Mouse (Mus musculus) midbrain, postnatal 0 days (tissue): ENCODE measurements around the gene Tenm4. TPM values are rescaled to one million over a fixed set of nuclear protein-coding genes. Genes with fewer than 3 reads are reported as not detected.

ENCODE experiments used
- ATAC-seq: fragments of 200-750 bp; cut with Nextera tagmentation; 2 replicates; pipeline ENCODE4 v1.8.0; 2017; ENCODE audit warnings: moderate number of reproducible peaks, mild to moderate bottlenecking, moderate TSS enrichment, moderate library complexity; ENCODE audit not compliant: low FRiP score
- DNase-seq: peaks from one replicate; pipeline ENCODE4 v3.0.0-alpha.2; 2015; ENCODE audit warnings: low spot score
- H3K27ac ChIP-seq: fragments of 300-500 bp; sonication (generic); 2 replicates; pipeline ENCODE4 v1.5.1; 2014; ENCODE audit warnings: low read depth, mild to moderate bottlenecking, low read length, mixed read lengths
- H3K27me3 ChIP-seq: fragments of 300-500 bp; sonication (generic); 2 replicates; pipeline ENCODE4 v1.6.1; 2014; ENCODE audit warnings: low read length, control low read depth, mixed read lengths; ENCODE audit not compliant: insufficient read depth
- H3K36me3 ChIP-seq: fragments of 300-500 bp; sonication (generic); 2 replicates; pipeline ENCODE4 v1.6.1; 2014; ENCODE audit warnings: low read length, control low read depth, mixed read lengths; ENCODE audit not compliant: insufficient read depth
- H3K4me1 ChIP-seq: fragments of 300-500 bp; sonication (generic); 2 replicates; pipeline ENCODE4 v1.6.1; 2014; ENCODE audit warnings: mild to moderate bottlenecking, control low read depth, antibody characterized with exemption, low read length, mixed read lengths; ENCODE audit not compliant: insufficient read depth
- H3K4me2 ChIP-seq: fragments of 300-500 bp; sonication (generic); 2 replicates; pipeline ENCODE4 v1.6.1; 2014; ENCODE audit warnings: low read depth, mild to moderate bottlenecking, low read length, mixed read lengths; ENCODE audit not compliant: poor library complexity, severe bottlenecking
- H3K4me3 ChIP-seq: fragments of 300-500 bp; sonication (generic); 2 replicates; pipeline ENCODE4 v1.5.1; 2014; ENCODE audit warnings: low read depth, mild to moderate bottlenecking, low read length, moderate library complexity
- H3K9ac ChIP-seq: fragments of 300-500 bp; sonication (generic); replicated peaks from 2 replicates; pipeline ENCODE4 v1.6.1; 2014; ENCODE audit warnings: mild to moderate bottlenecking, low read length, moderate library complexity, mixed read lengths; ENCODE audit not compliant: poor library complexity, severe bottlenecking
- H3K9me3 ChIP-seq: fragments of 300-500 bp; sonication (generic); 2 replicates; pipeline ENCODE4 v1.6.1; 2016; ENCODE audit warnings: low read length, control low read depth
- CTCF ChIP-seq: IDR thresholded peaks from 2 replicates; pipeline ENCODE4 v1.5.1; 2016; ENCODE audit warnings: antibody characterized with exemption, mild to moderate bottlenecking
- WGBS: fragments of 180-500 bp; shearing (Covaris S2); extraction: QIAGEN DNeasy Blood & Tissue Kit; methylation state at CpG from one replicate; pipeline ENCODE4 v1.1.7; 2014; 5-methylcytosine and 5-hydroxymethylcytosine counted together
- polyA plus RNA-seq: library from polyadenylated mRNA; unstranded; fragments of >200 nt; fragmentation: Nextera tagmentation; extraction: Ambion mirVana; gene quantifications from 2 replicates; pipeline ENCODE4 v1.2.1, GENCODE M21; 2015
- total RNA-seq: library from RNA; depleted of rRNA; stranded (reverse); fragments of >200 nt; gene quantifications from 2 replicates; pipeline ENCODE4 v1.2.3, GENCODE M21; 2014

Gene Tenm4
- total and polyA plus RNA-seq, 2 experiments from 2014 or later, result 35.9 to 56.0 TPM

DNA sequence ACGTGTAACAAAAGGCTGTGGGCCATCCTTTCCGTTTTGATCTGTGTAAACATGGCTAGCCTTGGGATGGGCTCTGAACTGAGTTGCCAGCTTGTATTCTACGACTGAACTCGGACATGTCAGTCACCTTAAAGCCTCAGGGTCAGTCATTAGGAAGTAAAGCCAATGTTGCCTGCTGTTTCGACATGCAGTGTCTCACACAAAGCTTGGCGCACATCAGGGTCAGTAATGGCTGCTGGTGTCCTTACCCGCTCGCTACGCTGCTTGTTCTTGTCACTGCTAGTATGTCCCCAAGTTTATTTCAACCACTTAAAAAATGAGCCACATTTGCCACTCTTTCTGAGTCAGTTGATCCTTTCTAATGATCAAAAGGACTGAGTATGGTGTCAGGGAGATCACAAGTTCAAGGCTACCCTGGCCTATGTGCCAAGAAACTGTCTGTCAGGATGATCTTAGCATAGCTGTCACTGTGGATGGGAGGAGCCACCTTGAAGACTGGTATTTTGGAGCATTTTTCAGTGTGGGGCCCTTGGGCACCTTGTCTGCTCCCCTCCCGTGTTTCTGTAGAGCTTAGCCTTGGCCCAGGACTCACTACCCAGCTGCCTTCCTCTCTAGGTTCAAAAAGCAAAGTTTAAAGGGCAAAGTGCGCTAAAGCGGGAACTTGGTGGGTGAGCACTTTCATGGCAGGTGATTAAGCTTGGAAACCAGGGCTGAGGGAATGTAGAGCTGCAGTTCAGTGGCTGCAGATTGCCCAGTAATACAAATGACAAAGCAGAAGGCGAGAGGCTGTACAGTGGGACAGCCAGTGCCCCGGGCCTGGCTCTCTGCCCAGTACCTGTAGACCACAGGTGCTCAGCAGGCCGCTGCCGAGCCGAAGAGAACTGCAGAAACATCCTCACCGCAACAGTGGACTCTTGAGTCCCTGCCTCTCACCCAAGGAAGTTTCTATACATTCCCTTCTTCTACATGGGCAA, 718.3 kb downstream of the Tenm4 start:
- ATAC-seq, result no peak
- no peak overlapping the region for H3K27ac ChIP-seq
- WGBS, result 86% methylated on average over 18 of the region's 18 CpGs

DNA sequence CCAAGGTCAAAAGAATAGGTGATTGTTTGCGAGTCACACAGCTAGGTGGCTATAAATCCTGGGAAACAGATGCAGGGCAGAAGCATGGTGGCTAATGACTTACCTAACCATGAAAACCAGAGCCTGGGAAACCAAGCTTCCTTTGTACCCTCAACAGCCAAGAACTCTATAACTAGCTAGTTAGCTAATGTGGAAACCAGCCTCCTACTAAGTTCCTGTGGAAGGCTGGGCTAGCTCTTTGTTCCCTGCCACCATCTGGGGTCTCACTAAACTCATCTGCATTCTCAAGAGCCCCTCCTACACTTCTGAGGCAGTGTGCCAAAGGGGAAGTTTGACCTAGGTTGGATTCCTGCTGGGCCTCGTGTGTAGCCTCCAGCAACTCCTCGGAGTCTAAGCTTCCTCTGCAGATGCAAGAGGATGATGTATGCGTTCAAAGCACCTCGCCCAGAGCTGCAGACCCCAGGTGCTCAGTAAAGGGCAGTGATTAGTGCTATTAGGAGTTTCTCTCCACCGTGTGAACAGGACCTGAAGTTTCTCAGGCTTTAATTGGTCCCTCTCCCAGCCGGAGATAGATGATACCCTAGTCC, 719.1 kb downstream of the Tenm4 start:
- 0 out of 2 replicates have a peak, but pooled peaks cover 3% of the 10 kb centered on the region for H3K4me1 ChIP-seq
- no peak overlapping the region for H3K27ac ChIP-seq
- H3K4me2 ChIP-seq, result no peak overlapping the region
- no peaks in the 10 kb centered on the region for H3K9me3 ChIP-seq
- WGBS, result 37% methylated on average over 7 of the region's 7 CpGs
- TF ChIP-seq CTCF, result no peak
- no peak overlapping the region for H3K9ac ChIP-seq
- no peak for ATAC-seq
- H3K4me3 ChIP-seq, result no peak overlapping the region
- H3K27me3 ChIP-seq, result no peaks in the 10 kb centered on the region
- H3K36me3 ChIP-seq, result peaks cover 17% of the 10 kb centered on the region
- no peak for DNase-seq

More for the DNA sequence above, 718.3 kb downstream of the Tenm4 start:
- Histone ChIP-seq H3K9me3 (no peaks in the 10 kb centered on the region), H3K4me3 (no peak overlapping the region), H3K27me3 (no peaks in the 10 kb centered on the region), H3K9ac (no peak overlapping the region), H3K4me1 (0 out of 2 replicates have a peak, but pooled peaks cover 3% of the 10 kb centered on the region), H3K36me3 (peaks cover 9% of the 10 kb centered on the region; the same call in 1 of the 2 replicates), H3K4me2 (no peak overlapping the region)
- TF ChIP-seq CTCF, result no peak
- no peak for DNase-seq

DNA sequence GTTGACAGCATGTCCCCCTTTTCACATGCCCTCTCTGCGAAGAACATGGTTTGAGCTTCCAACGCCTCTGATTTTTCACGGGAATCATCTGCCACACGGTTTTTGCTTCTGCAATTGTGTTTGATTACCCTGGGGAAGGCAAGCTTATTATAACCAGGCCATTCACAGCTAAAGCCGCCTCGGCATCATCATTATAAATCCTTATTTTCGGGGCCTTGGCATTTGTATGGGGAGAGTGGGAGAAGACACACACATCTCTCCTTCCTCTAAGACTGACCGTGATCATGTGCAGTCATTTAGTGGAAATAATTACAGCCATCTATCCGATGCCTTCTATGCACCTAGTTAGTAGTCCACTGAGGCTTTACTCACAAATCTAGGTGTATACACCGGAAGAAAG, 719.9 kb downstream of the Tenm4 start:
- no peak for TF ChIP-seq CTCF
- no peak for ATAC-seq

DNA sequence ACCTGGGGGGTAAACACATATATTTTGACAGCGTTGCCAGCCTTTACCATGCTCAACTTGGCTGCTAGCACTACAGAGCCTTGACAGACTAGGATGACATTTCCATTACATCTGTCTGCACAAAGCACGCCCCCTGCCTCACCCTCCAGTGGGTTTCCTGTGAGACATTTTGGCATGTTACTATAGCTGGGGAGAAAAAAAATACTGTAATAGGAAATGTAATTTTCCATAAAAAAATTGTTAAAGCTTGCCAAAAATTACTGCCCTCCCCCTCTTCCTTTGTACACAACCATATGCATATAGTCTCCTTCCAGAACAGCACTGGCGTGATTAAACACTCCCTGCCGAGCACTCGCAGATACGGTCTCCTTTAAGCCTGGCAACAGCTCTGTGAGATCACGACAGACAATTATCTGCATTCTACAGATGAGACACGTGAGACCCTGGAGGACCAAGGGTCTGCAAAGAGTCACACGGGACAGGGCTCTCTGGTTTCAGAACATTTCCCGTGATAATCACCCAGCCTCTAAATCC, 728.1 kb downstream of the Tenm4 start:
- Histone ChIP-seq H3K9ac (no peak overlapping the region), H3K36me3 (peaks cover 27% of the 10 kb centered on the region), H3K4me3 (no peak overlapping the region), H3K27ac (no peak overlapping the region), H3K27me3 (no peaks in the 10 kb centered on the region), H3K4me1 (peaks cover 8% of the 10 kb centered on the region; the same call in 1 of the 2 replicates), H3K4me2 (no peak overlapping the region), H3K9me3 (no peaks in the 10 kb centered on the region)
- 34% methylated on average over 10 of the region's 10 CpGs for WGBS
- ATAC-seq (no peak; the same call in 1 of the 2 replicates), DNase-seq (peak; percentile 44)
- TF ChIP-seq CTCF, result no peak

More for the DNA sequence above, 719.9 kb downstream of the Tenm4 start:
- peaks cover 22% of the 10 kb centered on the region for H3K36me3 ChIP-seq
- H3K9ac ChIP-seq, result no peak overlapping the region
- H3K4me2 ChIP-seq, result no peak overlapping the region
- H3K27me3 ChIP-seq, result no peaks in the 10 kb centered on the region
- DNase-seq, result peak; percentile 58
- H3K4me3 ChIP-seq, result no peak overlapping the region
- 42% methylated on average over 10 of the region's 10 CpGs for WGBS
- H3K9me3 ChIP-seq, result no peaks in the 10 kb centered on the region
- 0 out of 2 replicates have a peak, but pooled peaks cover 3% of the 10 kb centered on the region for H3K4me1 ChIP-seq
- no peak overlapping the region for H3K27ac ChIP-seq

DNA sequence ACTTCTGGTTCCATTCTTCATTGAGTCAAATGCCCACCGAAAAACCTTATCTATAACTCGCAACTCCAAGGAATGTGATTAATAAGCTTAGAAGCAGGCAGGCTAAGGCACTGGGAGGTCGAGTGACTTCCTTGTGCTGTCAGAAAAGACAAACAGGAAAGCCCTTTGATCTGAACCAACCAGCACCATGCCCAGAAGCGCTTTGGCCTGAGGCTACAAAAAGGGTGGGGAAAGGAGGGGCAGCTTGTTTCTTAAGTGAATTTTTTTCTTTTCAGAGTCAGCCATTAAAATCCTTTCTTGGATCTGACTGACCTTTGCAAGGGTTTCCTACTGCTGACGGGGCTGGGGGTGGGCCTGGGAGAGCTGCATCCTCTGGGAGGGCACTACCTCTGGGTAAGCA, 731.1 kb downstream of the Tenm4 start:
- no peak for DNase-seq
- H3K9ac ChIP-seq, result no peak overlapping the region
- no peaks in the 10 kb centered on the region for H3K27me3 ChIP-seq
- WGBS, result 54% methylated on average over 5 of the region's 5 CpGs
- no peak overlapping the region for H3K4me3 ChIP-seq
- no peak for TF ChIP-seq CTCF
- no peak overlapping the region for H3K27ac ChIP-seq
- no peak overlapping the region for H3K4me2 ChIP-seq
- H3K9me3 ChIP-seq, result no peaks in the 10 kb centered on the region
- H3K4me1 ChIP-seq, result peaks cover 8% of the 10 kb centered on the region; the same call in 1 of the 2 replicates
- ATAC-seq, result no peak
- H3K36me3 ChIP-seq, result peaks cover 12% of the 10 kb centered on the region; the same call in 1 of the 2 replicates
